Mouse (Mus musculus) cerebellum, adult 9-11 months (tissue): ENCODE measurements around the gene D930048N14Rik.
"Not testable (repeated sequence)": the region's sequence is repeated elsewhere in the genome, so short reads cannot be mapped to it uniquely, and the experiment has no call there.

Source experiments
- DNase-seq: peaks from one replicate; pipeline ENCODE4 v3.0.0; 2022

Gene D930048N14Rik

GRCm38 (mm10) chr11:51629651-51630314 is 21.0 kb upstream of the D930048N14Rik start:
- no peak for DNase-seq

DNA sequence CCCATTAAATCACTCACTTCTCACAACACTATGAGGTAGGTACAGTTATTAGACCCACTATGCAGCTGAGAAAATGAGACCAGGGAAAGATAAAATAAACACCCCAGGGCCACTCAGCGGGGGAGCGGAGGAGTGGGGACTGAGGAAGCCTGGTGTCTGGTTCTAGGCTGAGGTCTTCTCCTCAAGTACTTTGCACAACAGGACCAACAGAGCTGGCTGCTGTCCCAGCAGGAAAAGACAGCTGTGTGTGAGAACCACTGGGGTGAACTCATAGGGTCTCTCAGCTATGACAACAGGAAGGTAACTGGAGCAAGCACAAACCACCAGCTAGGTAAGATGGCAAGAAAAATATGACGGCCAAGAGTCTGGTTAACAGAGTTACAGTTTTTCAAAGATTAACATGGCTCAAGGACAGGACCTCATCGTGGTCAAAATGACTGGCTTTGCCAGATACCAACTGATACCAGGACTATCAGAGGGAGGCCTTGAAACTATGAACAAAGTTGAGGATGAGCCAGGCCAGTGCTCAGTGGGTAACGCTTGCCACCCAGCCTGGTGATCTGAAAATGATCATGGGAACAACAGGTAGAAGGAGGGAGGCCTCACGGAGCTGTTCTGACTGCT is 18.5 kb upstream of the D930048N14Rik start:
- no peak for DNase-seq

DNA sequence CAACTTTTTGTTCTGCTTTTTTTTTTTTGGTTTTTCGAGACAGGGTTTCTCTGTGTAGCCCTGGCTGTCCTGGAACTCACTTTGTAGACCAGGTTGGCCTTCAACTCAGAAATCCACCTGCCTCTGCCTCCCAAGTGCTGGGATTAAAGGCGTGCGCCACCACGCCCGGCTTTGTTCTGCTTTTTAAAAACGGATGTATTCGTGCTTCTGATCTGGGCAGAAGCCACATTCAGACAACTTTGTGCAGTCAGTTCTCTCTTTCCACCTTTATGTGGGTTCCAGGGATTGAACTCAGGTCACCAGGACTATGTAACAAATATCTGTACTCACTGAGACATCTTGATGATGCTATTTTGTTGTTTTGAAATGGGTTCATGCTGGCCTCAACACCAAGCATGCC is 17.6 kb upstream of the D930048N14Rik start:
- not testable (repeated sequence) for DNase-seq

- DNase-seq = no peak
These were observed 17.0 kb upstream of the D930048N14Rik start for GRCm38 (mm10) chr11:51633721-51634120.

DNA sequence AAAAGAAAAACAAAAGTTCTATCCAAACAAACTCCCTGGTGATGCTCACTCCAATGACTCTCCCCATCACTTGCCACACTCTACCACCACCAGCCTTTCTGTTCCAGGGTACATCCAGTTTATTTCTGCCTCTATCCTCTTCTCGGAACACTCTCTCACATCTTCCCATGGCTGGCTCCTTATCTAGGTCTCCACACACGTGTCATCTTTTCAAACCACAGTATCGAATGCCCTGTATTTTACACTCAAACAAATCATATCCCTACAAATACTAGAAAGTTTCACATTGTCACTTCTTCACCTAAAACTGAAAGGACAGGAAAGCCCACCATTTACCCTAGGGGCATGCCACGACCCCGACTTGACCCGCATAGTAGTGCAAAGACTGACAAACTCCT is 15.6 kb upstream of the D930048N14Rik start:
- no peak for DNase-seq

DNA sequence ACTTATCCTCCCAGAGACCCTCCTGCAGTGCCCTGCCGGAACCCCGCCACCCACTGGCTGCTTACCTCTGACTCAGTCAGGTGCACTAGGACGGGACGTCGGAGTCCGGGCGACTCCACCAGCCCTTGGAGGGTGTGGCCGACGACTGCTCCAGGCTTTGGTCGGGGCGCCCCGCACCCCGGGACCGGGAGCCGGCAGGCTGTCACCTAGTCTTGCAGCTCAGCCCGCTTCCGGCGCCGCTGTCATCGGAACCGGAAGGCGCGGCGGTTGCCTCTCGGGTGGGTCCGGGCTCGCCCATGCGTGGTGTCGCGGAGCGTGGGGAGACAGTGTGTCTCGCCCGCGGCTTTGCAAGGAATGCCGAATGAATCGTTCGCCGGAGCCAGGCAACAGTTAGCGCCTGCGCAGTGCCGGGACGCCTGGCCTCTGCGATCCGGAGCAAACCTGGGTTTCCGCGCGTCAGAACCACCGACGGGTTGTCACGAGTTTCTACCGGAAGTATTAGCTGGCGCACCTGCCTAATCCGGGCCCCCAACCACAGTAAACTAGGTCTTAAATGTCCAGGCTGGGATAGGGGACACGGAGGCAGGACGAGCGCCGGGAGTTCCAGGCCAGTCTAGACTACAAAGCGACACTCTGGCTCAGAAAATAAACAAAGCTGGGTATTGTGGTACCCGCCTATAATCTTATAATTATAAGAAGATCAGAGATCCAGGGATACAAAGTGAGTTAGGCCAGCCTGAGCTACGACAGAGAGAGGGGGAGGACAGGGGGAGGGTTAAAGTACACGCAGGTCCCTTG is 15.0 kb upstream of the D930048N14Rik start, which contains the start of gene Rmnd5b:
Gene Rmnd5b, minus strand, starts transcription at position 372 of the 798 bp plus-strand sequence.
- DNase-seq = peak; percentile 92

- DNase-seq = peak; percentile 68
These were observed 14.4 kb upstream of the D930048N14Rik start for GRCm38 (mm10) chr11:51636323-51636684.

DNA sequence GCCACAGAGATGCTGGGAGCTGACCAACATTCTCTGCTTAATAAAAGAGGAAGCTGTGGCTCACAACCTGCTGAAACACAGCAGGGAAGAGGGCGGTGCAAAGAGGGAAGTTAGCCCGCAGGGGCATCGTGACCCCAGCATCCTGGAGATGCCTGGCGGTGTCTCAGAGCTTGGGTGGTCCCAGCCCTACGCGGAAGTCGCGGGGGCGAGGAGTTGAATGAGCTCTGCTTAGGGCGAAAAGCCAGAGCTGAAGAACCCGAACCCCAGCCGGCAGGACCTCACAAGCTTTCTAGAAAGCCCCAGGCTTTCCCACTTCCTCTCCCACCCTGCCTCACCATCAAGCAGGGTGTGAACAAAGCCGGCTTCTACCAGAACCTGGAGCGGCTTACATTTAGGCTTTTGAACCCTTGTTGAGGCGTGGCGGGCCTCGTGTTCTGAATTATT is 12.8 kb upstream of the D930048N14Rik start:
- peak; percentile 54 for DNase-seq

GRCm38 (mm10) chr11:51638497-51638896 is 12.3 kb upstream of the D930048N14Rik start:
- peak; percentile 3 for DNase-seq

DNA sequence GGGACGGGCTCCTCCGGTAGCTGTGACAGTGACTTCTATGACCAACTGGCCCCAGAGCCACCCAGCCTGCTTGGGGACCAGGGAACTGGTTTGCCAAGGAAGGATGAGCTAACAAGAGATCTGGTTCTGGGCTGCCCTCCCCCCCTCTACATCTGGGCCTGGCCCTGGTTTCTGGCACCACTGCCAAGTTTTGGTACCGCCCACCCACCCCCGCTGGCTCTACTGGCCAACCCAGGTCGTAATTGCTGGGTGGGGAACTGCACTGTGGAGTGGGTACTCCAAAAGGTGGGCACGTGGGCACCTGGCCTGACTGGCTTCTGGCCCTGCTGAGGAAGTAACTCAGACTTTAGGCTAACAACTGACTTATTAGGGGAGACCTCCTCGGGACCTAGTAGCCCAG is 10.0 kb upstream of the D930048N14Rik start:
- no peak for DNase-seq

DNA sequence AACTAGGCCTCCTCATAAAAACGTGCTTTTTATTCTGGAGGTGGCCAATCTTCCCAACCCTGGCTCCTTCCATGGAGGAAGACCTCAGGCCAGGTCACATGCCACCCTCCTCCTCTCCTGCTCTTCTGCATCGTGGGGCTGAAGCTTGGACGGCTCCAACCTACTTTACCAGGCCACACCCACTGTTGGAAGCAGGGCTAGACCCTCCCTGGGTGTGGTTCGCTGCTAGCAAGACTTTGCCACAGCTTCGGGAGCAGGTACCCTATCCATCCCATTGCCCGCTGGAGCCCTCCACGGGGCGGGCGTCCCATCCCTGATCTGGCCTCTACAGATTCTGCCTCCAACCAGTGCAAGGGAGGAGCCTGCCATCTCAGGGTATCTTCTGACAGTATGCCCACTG is 7.6 kb upstream of the D930048N14Rik start:
- no peak for DNase-seq

DNA sequence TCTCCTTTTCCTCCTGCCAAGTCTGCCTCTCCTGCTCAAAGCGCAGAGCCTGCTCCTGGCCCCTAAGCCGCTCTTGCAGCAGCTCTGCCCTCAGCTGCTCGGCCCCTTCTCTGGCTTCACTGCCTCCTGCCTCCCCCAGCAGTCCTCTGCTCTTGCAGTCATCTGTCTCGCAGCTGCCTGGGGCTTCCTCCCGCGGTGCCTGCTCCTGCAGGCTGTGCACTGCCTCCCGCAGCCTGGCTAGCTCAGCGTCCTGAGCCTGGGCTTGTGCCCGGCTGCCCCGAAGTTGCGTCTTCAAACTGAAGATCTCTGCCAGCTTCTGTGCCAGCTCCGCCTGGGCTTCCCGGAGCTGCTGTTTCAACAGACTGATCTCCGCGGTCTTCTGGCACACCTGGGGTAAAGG is 7.0 kb upstream of the D930048N14Rik start:
- peak; percentile 63 for DNase-seq

DNA sequence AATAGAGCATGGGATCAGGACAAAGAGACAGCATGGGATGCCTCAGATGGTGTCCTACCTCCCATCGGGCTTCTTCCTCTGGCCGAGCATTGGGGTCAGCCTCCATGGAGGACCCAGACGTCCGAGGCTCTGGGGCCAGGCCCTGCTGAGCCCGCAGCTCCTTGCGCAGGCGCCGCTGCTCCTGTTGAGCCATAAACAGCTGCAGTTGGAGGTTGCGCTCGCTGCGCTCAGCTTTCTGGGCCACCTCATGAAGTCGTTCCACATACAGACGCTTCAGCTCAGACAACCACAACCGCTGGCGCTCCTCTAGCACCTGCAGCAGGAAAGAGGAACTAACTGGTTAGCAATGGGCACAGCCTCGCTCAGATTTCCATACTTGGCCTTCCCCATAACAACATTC is 6.5 kb upstream of the D930048N14Rik start:
- no peak for DNase-seq

DNA sequence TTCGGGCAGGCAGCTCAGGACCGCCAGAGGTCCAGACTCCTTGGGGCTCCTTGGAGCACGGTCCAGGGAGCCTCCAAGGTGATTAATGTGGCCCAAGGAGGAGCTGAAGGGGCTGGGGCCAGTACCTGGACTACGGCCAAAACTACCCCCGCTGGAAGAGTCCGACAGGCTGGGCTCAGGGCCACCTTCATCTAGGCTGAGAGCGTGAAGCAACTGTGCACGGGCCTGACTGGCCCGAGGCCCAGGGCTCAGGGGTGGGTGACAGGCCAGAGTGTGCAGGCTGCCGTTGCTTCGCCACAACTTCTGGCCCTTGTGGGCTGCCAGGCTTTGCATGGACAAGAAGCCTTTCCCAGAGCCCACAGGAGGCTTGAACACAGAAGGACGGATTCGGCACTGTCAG is 5.5 kb upstream of the D930048N14Rik start:
- DNase-seq = no peak

- DNase-seq = no peak
These were observed 4.5 kb upstream of the D930048N14Rik start for GRCm38 (mm10) chr11:51646245-51646644.

DNA sequence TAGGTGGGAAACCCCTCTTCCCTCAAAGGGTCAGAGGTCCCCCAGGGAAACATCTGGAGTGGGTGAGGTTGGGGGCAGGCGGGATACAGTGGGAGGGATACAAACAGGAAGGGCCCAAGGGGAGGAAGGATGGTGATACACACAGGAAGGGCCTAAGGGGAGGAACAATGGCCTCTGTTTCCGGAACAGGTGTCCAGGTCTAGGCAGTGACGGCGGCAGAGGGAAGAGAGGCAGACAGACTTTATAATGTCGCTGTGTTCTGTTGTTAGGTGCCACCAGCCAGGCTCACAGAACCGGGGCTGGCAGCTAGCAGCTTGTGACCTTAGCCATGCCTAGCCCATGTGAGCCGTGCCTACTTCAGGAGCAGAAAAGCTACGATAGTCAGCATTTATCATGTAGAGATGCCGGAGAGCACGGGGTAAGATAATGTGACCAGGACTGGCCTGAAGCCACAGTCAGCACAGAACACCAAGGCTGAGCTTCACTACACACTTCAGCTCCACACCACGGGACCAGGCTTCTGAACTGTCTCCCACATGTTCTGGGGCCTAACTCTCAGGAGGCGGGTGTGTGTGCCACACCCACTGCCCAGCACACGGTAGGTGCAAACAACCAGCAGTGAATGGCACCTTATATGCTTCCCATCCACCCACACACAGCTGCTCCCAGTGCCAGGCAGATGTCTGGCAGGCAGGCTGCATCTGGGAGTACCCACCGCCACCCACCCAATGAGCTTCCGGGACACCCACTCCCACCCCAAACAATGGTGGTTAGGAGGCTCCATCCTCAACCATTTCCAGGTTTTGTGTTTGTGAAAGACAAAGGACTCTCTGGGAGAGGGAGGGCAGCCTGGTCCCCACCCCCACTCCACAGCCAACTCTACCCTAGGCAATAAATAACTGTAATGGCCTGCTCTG is 3.7 kb upstream of the D930048N14Rik start:
- no peak for DNase-seq

DNA sequence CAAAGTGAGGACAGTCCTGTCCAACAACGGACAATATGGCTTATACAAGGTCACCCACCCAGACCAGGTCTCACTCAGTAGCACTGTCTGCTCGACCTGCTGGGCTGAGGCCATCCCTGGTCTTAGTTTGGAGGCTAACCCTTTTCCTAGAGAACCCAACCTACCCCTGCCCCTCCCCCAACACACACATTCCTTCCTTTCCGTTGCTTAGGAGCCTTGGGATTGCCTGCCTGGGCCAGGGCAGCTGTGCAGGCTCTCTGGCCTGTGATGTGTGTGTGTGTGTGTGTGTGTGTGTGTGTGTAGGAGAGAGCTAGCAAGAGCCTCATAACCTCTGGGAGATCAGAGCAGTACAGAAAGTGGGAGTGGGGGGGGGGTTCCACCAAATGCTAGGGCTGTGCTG is 2.2 kb upstream of the D930048N14Rik start:
- DNase-seq = no peak

- DNase-seq = no peak
These were observed 1.5 kb upstream of the D930048N14Rik start for GRCm38 (mm10) chr11:51649111-51649888.

DNA sequence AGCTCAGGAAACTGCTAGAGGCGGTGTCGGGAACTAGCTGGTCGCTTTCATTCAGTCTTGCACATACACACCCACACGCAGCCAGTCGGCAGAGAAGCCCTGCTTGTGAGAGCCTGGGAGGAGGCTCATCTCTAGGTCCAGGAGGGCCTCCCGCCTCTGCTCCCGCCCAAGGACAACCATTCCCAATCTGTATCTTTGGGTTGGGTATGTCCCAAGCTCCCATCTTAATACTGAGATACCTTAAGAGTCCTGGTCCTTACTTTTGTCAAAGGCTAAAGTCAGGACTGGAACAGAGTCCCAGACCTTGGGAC is 910 bp upstream of the D930048N14Rik start:
- DNase-seq = no peak

DNA sequence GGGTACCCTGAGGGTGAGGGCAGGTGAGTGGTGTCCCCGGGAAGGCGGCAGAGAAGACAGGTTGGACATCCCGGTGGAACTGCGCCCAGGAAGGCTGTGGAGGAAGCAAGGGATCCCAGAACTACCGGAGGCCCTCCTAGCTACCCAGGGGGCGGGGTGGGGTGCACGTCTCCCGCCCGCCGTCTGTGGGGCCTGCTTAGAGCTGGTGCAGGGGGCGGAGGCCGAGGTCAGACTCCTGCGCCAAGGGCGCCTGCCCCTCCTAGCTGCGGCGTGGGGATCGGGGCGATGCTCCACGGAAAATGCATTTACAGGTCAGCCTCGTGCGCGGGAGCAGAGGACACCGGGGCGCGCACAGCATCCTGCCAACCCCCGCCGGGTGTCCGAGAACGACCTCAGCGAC is 493 bp upstream of the D930048N14Rik start:
- DNase-seq = peak; percentile 48

- DNase-seq = no peak
These were observed 2.2 kb downstream of the D930048N14Rik start for GRCm38 (mm10) chr11:51652889-51653418.

GRCm38 (mm10) chr11:51653736-51654135 is 3.0 kb downstream of the D930048N14Rik start:
- no peak for DNase-seq
